Mouse (Mus musculus): ENCODE results near the gene Arhgap31.
"Not testable (repeated sequence)": the region's sequence is repeated elsewhere in the genome, so short reads cannot be mapped to it uniquely, and the experiment has no call there.

Arhgap31 gene

GRCm38 (mm10) chr16:38681313-38681712 lies 31.8 kb downstream of the Arhgap31 start:
- no peak for DNase-seq

DNA sequence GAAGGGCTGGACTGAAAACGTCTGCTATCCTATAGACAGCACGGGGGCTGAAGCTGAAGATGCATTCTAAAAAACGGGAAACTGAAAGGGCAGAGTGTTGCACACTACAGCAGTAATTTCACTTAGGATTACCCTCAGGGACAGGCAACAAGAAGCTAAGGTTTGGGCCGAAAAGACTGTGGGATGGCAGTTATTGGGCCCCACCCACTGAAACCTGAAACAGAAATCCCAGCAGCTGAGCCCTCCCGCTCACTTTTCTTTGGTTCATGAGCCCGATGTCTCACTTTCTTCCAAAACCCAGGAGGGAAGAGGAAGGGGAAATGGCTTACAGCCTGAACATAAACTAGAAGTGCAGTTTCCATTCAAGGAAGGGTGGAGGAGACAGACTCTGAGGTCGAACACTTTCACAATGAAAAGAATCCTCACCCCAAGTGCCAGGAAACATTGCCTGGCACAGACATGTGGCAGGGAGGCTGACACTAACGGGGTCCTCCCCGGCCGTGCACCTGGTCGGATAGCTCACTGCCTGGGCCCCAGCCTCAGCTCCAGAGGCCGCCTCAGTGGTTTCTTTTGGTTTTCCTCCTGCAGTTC lies 33.5 kb downstream of the Arhgap31 start:
- no peak for DNase-seq

DNA sequence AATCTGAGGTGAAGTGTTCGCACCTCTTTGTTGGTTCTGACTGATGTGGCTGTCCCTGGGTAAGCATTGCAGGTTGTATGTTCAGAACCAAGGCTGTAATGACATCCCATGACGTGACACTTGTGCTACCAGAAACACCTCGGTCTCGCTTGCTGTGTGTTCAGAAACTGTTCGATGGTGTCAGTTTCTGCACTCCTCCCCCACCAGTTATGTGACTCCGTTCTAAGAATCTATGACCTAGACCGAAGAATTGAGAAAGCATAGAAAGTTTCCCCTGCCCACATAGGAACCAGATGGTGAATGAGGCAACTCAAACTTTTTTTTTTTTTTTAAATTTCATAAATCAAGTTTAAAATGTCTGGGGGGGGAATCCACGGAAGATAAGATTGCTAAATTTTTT lies 34.2 kb downstream of the Arhgap31 start:
- no peak for DNase-seq

- not testable (repeated sequence) for DNase-seq
These were observed 35.1 kb downstream of the Arhgap31 start for GRCm38 (mm10) chr16:38677941-38678340.

DNA sequence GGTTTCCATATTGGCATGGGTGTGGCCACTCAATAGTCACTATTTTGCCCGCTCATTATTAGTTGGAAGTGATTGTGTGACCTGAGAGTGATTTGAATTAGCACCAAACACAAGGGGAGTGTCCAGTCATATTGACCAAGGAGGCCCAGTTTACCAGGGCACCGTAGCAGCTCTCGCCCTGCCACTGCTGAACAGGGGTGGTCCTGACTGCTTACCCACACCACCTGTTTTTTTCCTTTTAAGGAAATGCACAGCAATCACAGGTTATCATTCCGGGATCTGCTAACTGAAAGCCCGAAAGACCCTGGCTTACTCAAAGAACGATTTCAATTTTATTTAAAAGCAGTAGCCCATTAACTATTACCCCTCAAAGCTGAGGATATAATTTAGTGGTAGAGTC lies 35.9 kb downstream of the Arhgap31 start:
- DNase-seq: no peak

GRCm38 (mm10) chr16:38676647-38677046 lies 36.4 kb downstream of the Arhgap31 start:
- no peak for DNase-seq

GRCm38 (mm10) chr16:38675600-38676335 lies 37.3 kb downstream of the Arhgap31 start:
- DNase-seq: no peak

GRCm38 (mm10) chr16:38674891-38675290 lies 38.2 kb downstream of the Arhgap31 start:
- no peak for DNase-seq

DNA sequence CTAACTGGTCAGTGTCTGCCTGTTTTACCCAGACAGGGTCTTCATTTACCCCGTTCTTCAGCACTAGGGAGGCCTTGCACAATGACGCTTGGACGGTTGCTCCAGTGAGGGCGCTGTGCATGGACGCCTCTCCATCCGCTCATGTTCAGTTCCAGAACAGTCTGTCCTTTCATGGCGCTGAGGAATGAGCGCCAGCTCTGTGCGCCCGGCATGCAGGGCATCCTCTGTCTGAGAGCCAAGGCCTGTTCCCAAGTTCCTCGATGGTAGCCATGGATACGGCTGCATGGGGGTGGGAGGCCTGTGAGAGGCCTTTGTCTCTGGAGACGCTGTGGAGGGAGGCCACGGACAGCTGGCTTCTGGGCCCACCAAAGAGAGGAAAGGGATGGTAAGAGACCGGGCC lies 39.6 kb downstream of the Arhgap31 start:
- no peak for DNase-seq

GRCm38 (mm10) chr16:38672947-38673346 lies 40.1 kb downstream of the Arhgap31 start:
- no peak for DNase-seq

DNA sequence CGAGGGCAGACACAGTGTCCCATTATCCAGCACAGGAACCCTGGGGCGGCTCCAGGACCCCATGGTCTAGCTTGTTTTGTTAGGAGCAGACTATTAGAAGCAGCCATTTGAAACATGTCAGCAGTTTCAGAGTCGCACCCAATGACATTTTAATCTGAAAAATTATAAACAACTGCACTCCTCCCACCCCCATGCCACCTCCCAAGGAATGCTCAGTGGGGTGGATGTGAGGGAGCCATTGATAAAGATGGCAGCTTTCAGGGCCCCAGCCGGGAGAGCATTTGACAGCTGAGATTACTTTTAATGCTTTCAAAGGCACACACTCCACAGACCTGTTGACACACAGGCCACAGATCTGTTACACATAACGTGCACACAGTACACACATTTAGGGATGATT lies 40.7 kb downstream of the Arhgap31 start:
- DNase-seq: no peak

GRCm38 (mm10) chr16:38670621-38671390 lies 42.3 kb downstream of the Arhgap31 start:
- no peak for DNase-seq

DNA sequence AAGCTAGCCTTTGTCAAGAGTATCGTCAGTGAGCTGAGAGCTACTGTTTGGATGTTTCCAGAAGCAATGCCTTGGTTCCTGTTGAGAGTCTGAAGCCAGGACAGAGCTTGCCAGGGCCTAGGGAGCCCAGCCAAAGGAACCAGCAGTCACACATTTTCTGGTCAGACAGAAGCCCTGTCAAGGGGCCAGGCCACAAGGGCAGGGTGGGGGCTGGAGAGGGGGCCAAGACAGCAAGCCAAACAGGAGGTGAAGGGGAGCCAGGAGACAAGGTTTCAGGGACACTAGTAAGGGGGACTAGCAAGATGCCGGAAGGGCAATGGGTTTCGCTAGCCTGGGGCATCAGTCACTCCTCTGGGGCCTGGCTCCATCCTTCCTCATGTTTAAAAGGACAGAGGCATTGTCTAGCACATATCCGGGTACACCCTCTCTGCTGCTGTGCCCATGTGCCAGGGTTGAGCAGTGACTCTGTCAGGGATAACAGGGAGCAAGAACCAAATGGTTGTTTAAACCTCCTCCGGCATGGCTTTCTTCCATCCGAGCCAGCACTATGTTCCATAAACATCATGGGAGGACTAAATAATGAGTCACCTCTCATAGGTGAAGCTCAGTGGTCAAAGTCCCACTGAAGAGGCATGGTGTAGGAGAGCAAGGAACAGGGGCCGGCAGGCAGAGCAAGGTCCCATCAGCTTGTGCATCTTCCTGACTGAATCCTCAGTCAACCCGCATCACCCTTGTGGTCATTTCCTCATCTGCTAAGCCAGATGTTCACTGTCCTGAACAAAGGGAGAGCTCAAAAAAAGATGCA lies 44.0 kb downstream of the Arhgap31 start:
- no peak for DNase-seq

DNA sequence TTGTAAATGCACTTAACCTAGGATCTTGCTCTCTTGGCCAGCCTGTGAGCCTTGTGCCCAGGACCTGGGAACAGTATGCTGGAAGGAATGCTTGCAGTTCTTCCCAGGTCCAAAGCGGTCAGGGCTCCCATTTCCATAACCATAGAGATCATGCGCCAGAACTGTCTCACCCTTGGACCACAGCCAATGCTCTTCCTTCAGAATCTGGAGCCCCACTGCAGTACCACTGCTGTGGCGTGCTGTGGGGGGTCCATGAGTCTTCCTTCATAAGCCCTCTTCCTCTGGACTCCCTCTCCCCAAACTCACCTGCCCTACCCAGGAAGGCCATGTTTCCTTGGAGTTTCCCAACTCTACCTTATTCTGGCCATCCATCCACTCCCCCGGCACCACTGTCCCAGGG lies 46.6 kb downstream of the Arhgap31 start:
- DNase-seq: no peak

- DNase-seq: no peak
These were observed 47.1 kb downstream of the Arhgap31 start for GRCm38 (mm10) chr16:38666016-38666415.

DNA sequence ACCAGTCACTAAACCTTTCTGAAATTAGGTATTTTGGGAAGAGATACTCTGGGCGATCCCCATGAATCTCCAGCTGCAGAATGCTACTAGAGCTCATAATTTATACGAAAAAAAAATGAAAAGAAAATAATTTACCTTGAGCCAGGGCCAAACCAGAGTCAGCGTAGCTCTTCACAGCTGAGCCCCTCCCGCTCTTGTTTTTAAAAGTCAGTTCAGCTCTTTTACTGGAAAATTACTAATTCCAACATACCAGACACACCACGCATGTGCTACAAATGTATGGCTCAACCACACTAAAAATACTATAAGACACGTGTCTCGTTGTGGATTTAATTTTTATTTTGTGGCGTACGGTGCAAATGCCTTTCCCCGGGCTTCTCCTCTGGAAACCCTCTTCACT lies 50.5 kb downstream of the Arhgap31 start:
- DNase-seq: no peak

- DNase-seq: no peak
These were observed 58.8 kb downstream of the Arhgap31 start for GRCm38 (mm10) chr16:38654308-38654707.

GRCm38 (mm10) chr16:38653390-38653871 lies 59.6 kb downstream of the Arhgap31 start:
- DNase-seq: peak; percentile 60

DNA sequence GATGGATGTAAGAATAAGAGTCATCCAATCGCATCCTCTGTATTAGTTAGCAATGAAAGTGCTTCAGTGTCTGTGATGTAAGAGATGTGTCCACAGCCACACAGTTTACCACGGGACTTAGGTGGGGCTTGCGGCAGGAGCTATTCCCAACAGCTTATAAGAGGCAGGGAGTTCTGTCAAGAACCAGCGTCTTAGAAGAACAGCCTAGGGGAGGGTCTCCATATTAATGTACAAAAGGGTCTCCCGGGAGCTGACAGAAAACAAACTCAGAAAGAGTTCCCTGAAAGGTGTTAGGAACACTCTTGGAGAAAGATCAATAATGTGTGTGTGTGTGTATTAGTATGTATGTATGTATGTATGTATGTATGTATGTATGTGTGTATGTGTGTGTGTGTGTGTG lies 60.4 kb downstream of the Arhgap31 start:
- no peak for DNase-seq

DNA sequence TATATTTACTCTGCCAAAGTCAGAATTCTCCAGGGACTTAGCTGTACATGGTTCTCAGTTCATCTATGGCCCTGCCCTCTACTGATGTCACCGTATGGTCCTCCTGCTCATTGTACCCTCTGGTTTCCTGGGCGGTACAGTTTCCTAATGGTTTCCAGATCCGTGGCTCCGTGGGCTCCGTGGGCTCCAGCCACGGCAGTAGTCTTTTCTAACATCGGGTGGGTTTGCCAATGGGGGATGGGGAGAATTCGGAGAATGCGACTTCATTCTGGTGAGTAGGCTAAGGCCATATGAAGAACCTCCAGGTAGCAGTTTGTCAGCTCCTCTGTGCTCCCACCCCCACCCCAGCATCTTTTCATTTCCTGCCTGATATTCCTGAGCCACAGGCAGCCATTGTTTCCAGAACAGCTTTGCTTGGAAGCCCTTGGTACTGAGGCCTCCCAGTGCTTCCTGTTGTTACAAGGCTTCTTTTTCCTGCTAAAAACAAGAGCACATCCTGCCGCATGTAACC lies 61.3 kb downstream of the Arhgap31 start:
- DNase-seq: no peak

- DNase-seq: no peak
These were observed 61.8 kb downstream of the Arhgap31 start for GRCm38 (mm10) chr16:38651306-38651705.

DNA sequence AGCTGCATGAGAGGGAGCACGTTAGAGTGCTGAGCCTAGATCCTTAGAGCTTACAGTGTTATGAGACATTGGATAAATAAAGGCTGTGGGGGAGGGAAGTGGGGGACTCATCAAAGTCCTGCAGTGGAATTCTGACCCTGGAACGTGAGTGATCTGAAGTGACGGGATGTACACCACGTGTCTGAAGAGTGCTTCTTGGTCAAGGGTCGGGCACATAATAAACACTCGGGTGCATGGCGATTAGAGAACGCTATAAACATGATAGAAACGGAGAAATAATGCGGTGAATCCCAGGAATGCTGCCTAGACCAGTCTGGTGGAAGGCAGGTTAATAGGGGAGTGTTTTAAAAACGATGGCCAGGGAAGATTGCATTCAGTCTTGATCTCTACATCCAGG lies 63.6 kb downstream of the Arhgap31 start:
- no peak for DNase-seq

Measured in liver (tissue).